Mouse (Mus musculus): ENCODE results near the gene Mief2. TPM values are rescaled to one million over a fixed set of nuclear protein-coding genes. Genes with fewer than 3 reads are reported as not detected.

Gene Mief2
- polyA plus RNA-seq, 1 experiment from 2014 or later, result 19.0 TPM

DNA sequence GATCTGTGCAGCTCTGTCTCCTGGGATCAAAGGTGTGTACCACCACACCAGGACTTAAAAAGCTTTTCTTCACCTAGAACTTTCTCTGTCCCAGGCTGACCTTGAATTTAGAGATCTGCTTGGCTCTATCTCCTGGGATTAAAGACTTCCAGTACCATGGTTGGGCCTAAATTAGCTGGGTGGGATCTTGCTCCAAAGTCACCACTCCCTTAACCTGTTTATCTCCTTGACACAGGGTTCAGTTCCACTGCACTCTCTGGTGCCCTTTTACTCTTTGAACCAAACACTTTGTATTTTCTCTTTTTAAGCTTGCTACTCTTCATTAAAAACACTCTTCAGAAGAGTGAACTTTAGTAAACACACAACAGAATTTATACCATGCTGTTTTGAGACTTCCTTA, 9.3 kb downstream of the Mief2 start:
- Histone ChIP-seq H3K36me3 (ENCODE audit: control insufficient read depth, insufficient read depth, low read length) (peaks cover 46% of the 10 kb centered on the region), H3K9ac (ENCODE audit: low read length) (no peak overlapping the region), H3K4me2 (ENCODE audit: low read length) (no peak overlapping the region), H3K9me3 (ENCODE audit: control insufficient read depth, low read length) (no peaks in the 10 kb centered on the region), H3K27me3 (ENCODE audit: control insufficient read depth, insufficient read depth, low read length) (no peaks in the 10 kb centered on the region), H3K27ac (replicated peaks in 1 of 2; ENCODE audit: control insufficient read depth in 1 of 2, insufficient read depth in 1 of 2, low read depth in 2 of 2, low read length in 2 of 2) (no peak overlapping the region), H3K4me1 (ENCODE audit: control insufficient read depth in 2 of 2, insufficient read depth in 2 of 2, low read length in 2 of 2) (no peaks in the 10 kb centered on the region; a peak in 1 of 4 replicates), H3K4me3 (ENCODE audit: control insufficient read depth in 1 of 2, insufficient read depth in 1 of 2, low read depth in 1 of 2, low read length in 2 of 2) (no peak overlapping the region)
- ATAC-seq (ENCODE audit: insufficient number of reproducible peaks, insufficient read depth, low FRiP score, low read depth), result no peak

DNA sequence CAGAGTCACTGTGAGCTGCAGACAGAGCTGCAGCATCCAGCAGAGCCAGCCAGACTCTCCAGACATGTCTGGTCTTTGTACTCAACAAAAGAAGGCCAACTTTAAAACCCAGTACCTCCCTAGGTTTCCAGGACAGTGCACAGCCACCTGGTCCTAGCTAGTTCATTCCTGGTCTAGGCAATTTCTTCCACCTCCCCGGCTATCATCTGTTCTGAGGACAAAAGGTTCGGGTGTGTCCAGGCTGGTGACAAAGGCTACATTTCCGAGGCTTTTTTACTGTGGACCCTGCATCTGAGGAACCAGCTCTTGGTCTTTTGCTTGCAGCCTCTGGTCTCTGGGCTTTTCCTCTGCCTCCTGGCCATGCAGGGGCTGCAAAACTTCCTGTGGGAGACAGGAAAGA, 12.1 kb downstream of the Mief2 start:
- H3K4me3 ChIP-seq (ENCODE audit: control insufficient read depth in 1 of 2, insufficient read depth in 1 of 2, low read depth in 1 of 2, low read length in 2 of 2), result no peak overlapping the region
- 81% methylated on average over 3 of the region's 3 CpGs for WGBS
- ATAC-seq (ENCODE audit: insufficient number of reproducible peaks, insufficient read depth, low FRiP score, low read depth), result no peak
- H3K4me2 ChIP-seq (ENCODE audit: low read length), result no peak overlapping the region
- no peaks in the 10 kb centered on the region for H3K9me3 ChIP-seq (ENCODE audit: control insufficient read depth, low read length)
- no peaks in the 10 kb centered on the region; a peak in 1 of 4 replicates for H3K4me1 ChIP-seq (ENCODE audit: control insufficient read depth in 2 of 2, insufficient read depth in 2 of 2, low read length in 2 of 2)
- no peak overlapping the region for H3K27ac ChIP-seq (replicated peaks in 1 of 2; ENCODE audit: control insufficient read depth in 1 of 2, insufficient read depth in 1 of 2, low read depth in 2 of 2, low read length in 2 of 2)
- H3K27me3 ChIP-seq (ENCODE audit: control insufficient read depth, insufficient read depth, low read length), result no peaks in the 10 kb centered on the region
- peaks cover 59% of the 10 kb centered on the region for H3K36me3 ChIP-seq (ENCODE audit: control insufficient read depth, insufficient read depth, low read length)
- no peak overlapping the region for H3K9ac ChIP-seq (ENCODE audit: low read length)

DNA sequence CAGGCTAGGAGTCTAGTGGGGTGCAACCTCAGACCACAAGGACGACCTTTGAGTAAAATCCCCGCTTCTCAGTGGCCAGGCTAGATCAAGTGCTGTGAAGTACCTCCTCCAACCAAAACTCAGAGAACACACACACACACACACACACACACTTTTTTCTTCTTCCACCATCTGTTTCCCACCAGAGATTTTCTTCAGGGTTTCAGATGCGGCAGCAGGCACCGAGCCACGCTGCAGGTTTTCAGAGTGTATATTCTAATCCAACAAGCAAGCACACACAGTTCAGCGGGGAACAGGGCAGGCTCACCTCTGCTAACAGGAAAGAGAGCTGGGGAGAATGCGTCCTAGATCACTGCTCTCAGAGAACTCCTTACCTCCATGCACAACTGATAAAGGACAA, 27.4 kb downstream of the Mief2 start:
- Histone ChIP-seq H3K4me2 (ENCODE audit: low read length) (no peak overlapping the region), H3K36me3 (ENCODE audit: control insufficient read depth, insufficient read depth, low read length) (peaks cover 90% of the 10 kb centered on the region), H3K9ac (ENCODE audit: low read length) (no peak overlapping the region), H3K27ac (replicated peaks in 1 of 2; ENCODE audit: control insufficient read depth in 1 of 2, insufficient read depth in 1 of 2, low read depth in 2 of 2, low read length in 2 of 2) (no peak overlapping the region), H3K4me1 (ENCODE audit: control insufficient read depth in 2 of 2, insufficient read depth in 2 of 2, low read length in 2 of 2) (no peaks in the 10 kb centered on the region), H3K4me3 (ENCODE audit: control insufficient read depth in 1 of 2, insufficient read depth in 1 of 2, low read depth in 1 of 2, low read length in 2 of 2) (no peak overlapping the region), H3K9me3 (ENCODE audit: control insufficient read depth, low read length) (no peaks in the 10 kb centered on the region), H3K27me3 (ENCODE audit: control insufficient read depth, insufficient read depth, low read length) (no peaks in the 10 kb centered on the region)
- no peak for ATAC-seq (ENCODE audit: insufficient number of reproducible peaks, insufficient read depth, low FRiP score, low read depth)
- WGBS, result 89% methylated on average over 7 of the region's 7 CpGs

DNA sequence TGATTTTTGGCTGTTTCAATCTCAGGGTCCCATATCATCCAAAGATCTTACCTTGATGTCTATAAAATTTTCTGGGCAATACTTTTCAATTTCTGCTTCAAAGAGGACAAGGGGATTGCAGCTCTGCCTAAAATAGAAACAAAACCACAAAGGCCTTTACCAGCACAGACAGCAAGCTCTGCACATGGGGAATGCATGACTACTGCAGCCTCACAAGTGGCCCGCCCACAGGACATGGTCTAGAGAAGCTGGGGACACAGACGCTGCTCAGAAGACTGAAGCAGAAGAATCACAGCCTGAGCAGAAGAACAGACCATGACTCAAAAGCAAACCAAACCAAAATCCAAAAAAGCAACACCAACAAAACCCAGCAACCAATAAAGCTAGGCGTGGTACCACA, 33.5 kb downstream of the Mief2 start:
- no peak overlapping the region for H3K27ac ChIP-seq (replicated peaks in 1 of 2; ENCODE audit: control insufficient read depth in 1 of 2, insufficient read depth in 1 of 2, low read depth in 2 of 2, low read length in 2 of 2)
- H3K4me3 ChIP-seq (ENCODE audit: control insufficient read depth in 1 of 2, insufficient read depth in 1 of 2, low read depth in 1 of 2, low read length in 2 of 2), result no peak overlapping the region
- no peak for ATAC-seq (ENCODE audit: insufficient number of reproducible peaks, insufficient read depth, low FRiP score, low read depth)
- H3K4me1 ChIP-seq (ENCODE audit: control insufficient read depth in 2 of 2, insufficient read depth in 2 of 2, low read length in 2 of 2), result no peaks in the 10 kb centered on the region
- no peak overlapping the region for H3K9ac ChIP-seq (ENCODE audit: low read length)
- no peaks in the 10 kb centered on the region for H3K27me3 ChIP-seq (ENCODE audit: control insufficient read depth, insufficient read depth, low read length)
- H3K9me3 ChIP-seq (ENCODE audit: control insufficient read depth, low read length), result no peaks in the 10 kb centered on the region
- peaks cover 59% of the 10 kb centered on the region for H3K36me3 ChIP-seq (ENCODE audit: control insufficient read depth, insufficient read depth, low read length)
- WGBS, result 77% methylated on average over 3 of the region's 3 CpGs
- no peak overlapping the region for H3K4me2 ChIP-seq (ENCODE audit: low read length)

DNA sequence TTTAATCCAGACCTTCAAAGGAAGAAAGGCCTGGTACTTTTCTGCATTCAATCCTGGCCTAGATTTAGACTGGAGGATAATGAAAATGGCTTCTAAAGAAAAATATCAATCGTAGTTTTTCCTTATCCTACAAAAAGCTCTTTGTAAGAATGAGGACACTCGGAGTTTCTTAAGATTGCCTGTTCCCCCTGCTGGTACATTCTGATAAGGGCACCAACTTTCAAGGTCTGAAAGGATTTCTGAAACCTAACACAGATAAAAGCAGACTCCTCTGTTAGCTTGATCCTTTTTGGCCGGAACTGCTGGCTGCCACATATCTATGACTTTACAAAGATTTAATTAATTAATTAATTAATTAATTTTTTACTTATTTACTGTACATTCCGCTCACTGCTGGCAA, 38.8 kb downstream of the Mief2 start:
- Histone ChIP-seq H3K27me3 (ENCODE audit: control insufficient read depth, insufficient read depth, low read length) (no peaks in the 10 kb centered on the region), H3K9me3 (ENCODE audit: control insufficient read depth, low read length) (no peaks in the 10 kb centered on the region), H3K36me3 (ENCODE audit: control insufficient read depth, insufficient read depth, low read length) (peaks cover 13% of the 10 kb centered on the region), H3K4me3 (ENCODE audit: control insufficient read depth in 1 of 2, insufficient read depth in 1 of 2, low read depth in 1 of 2, low read length in 2 of 2) (no peak overlapping the region), H3K9ac (ENCODE audit: low read length) (no peak overlapping the region), H3K4me1 (ENCODE audit: control insufficient read depth in 2 of 2, insufficient read depth in 2 of 2, low read length in 2 of 2) (no peaks in the 10 kb centered on the region), H3K27ac (replicated peaks in 1 of 2; ENCODE audit: control insufficient read depth in 1 of 2, insufficient read depth in 1 of 2, low read depth in 2 of 2, low read length in 2 of 2) (no peak overlapping the region), H3K4me2 (ENCODE audit: low read length) (no peak overlapping the region)
- 59% methylated on average over 4 of the region's 4 CpGs for WGBS
- ATAC-seq (ENCODE audit: insufficient number of reproducible peaks, insufficient read depth, low FRiP score, low read depth), result no peak

DNA sequence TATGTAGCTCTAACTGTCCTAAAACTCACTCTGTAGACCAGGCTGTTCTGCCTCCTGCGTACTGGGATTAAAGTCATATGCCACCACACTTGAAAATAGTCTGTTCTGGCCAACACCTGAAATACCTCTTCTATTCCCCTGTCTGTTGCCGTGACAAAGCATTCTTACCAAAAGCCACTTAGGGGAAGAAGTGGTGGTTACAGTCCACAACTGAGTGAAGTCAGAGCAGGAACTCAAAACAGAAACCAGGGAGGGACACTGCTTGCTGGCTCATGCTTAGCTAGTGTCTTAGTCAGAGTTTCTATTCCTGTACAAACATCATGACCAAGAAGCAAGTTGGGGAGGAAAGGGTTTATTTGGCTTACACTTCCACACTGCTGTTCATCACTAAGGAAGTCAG, 41.1 kb downstream of the Mief2 start:
- ATAC-seq (ENCODE audit: insufficient number of reproducible peaks, insufficient read depth, low FRiP score, low read depth), result no peak
- 76% methylated on average over 2 of the region's 2 CpGs for WGBS

DNA sequence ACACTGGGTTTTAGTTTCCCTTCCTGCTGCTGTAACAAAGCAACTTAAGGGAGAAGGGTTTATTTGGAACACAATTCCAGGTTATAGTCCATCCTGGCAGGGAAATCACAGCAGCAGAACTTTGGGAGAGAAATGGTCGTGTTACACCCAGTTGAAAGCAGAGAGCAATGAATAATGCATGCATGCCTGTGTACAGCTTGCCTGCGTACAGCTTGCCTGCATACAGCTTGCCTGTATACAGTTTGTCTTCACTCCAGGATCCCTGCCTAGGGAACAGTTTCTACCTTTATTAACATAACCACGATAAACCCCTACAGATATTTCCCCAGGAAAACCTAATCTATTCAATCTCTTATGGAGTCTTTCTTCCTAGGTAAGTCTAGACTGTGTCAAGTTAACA, 42.6 kb downstream of the Mief2 start:
- Histone ChIP-seq H3K4me3 (ENCODE audit: control insufficient read depth in 1 of 2, insufficient read depth in 1 of 2, low read depth in 1 of 2, low read length in 2 of 2) (no peak overlapping the region), H3K27me3 (ENCODE audit: control insufficient read depth, insufficient read depth, low read length) (no peaks in the 10 kb centered on the region), H3K27ac (replicated peaks in 1 of 2; ENCODE audit: control insufficient read depth in 1 of 2, insufficient read depth in 1 of 2, low read depth in 2 of 2, low read length in 2 of 2) (no peak overlapping the region), H3K36me3 (ENCODE audit: control insufficient read depth, insufficient read depth, low read length) (no peaks in the 10 kb centered on the region), H3K9ac (ENCODE audit: low read length) (no peak overlapping the region), H3K4me2 (ENCODE audit: low read length) (no peak overlapping the region), H3K4me1 (ENCODE audit: control insufficient read depth in 2 of 2, insufficient read depth in 2 of 2, low read length in 2 of 2) (peaks cover 0 to 11% of the 10 kb centered on the region in 2 experiments; a peak in 2 of 4 replicates), H3K9me3 (ENCODE audit: control insufficient read depth, low read length) (no peaks in the 10 kb centered on the region)
- ATAC-seq (ENCODE audit: insufficient number of reproducible peaks, insufficient read depth, low FRiP score, low read depth), result no peak
- WGBS, result 86% methylated on average over 3 of the region's 3 CpGs

More for the DNA sequence above, 41.1 kb downstream of the Mief2 start:
- Histone ChIP-seq H3K9ac (ENCODE audit: low read length) (no peak overlapping the region), H3K36me3 (ENCODE audit: control insufficient read depth, insufficient read depth, low read length) (no peaks in the 10 kb centered on the region), H3K27me3 (ENCODE audit: control insufficient read depth, insufficient read depth, low read length) (no peaks in the 10 kb centered on the region), H3K9me3 (ENCODE audit: control insufficient read depth, low read length) (no peaks in the 10 kb centered on the region), H3K27ac (replicated peaks in 1 of 2; ENCODE audit: control insufficient read depth in 1 of 2, insufficient read depth in 1 of 2, low read depth in 2 of 2, low read length in 2 of 2) (no peak overlapping the region), H3K4me1 (ENCODE audit: control insufficient read depth in 2 of 2, insufficient read depth in 2 of 2, low read length in 2 of 2) (no peaks in the 10 kb centered on the region; a peak in 1 of 4 replicates), H3K4me2 (ENCODE audit: low read length) (no peak overlapping the region), H3K4me3 (ENCODE audit: control insufficient read depth in 1 of 2, insufficient read depth in 1 of 2, low read depth in 1 of 2, low read length in 2 of 2) (no peak overlapping the region)

DNA sequence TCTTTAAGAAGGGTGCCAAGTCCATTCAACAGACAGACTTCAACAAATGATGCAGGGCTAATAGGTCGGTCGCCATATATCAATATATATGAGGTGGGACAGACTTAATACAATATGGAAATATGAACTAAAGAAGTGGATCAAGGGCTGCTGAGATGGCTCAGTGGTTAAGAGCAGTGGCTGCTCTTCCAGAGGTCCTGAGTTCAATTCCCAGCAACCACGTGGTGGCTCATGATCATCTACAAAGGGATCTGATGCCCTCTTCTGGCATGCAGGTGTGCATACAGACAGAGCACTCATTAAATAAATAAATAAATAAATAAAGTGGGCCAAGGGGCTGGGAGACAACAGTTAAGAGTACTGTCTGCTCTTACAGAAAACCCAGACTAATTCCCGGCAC, 44.0 kb downstream of the Mief2 start:
- no peak for ATAC-seq (ENCODE audit: insufficient number of reproducible peaks, insufficient read depth, low FRiP score, low read depth)
- Histone ChIP-seq H3K27ac (replicated peaks in 1 of 2; ENCODE audit: control insufficient read depth in 1 of 2, insufficient read depth in 1 of 2, low read depth in 2 of 2, low read length in 2 of 2) (no peak overlapping the region), H3K9me3 (ENCODE audit: control insufficient read depth, low read length) (no peaks in the 10 kb centered on the region), H3K4me1 (ENCODE audit: control insufficient read depth in 2 of 2, insufficient read depth in 2 of 2, low read length in 2 of 2) (peaks cover 3 to 16% of the 10 kb centered on the region in 2 experiments; a peak in 3 of 4 replicates), H3K4me2 (ENCODE audit: low read length) (no peak overlapping the region), H3K4me3 (ENCODE audit: control insufficient read depth in 1 of 2, insufficient read depth in 1 of 2, low read depth in 1 of 2, low read length in 2 of 2) (no peak overlapping the region), H3K9ac (ENCODE audit: low read length) (no peak overlapping the region), H3K27me3 (ENCODE audit: control insufficient read depth, insufficient read depth, low read length) (no peaks in the 10 kb centered on the region), H3K36me3 (ENCODE audit: control insufficient read depth, insufficient read depth, low read length) (no peaks in the 10 kb centered on the region)
- 89% methylated on average over 4 of the region's 4 CpGs for WGBS

Data from heart, embryonic 14.5 days (tissue).